Mouse (Mus musculus): Measurements from ENCODE around the gene Kcng3.

GRCm38 (mm10) chr17:83664761-83665160 is 33.1 kb upstream of the Kcng3 start:
- no peak for TF ChIP-seq CTCF (IDR thresholded peaks at IDR 0.05; ENCODE audit: borderline replicate concordance, control insufficient read depth, extremely low read depth, insufficient read depth, low read length, poor library complexity)
- no peak for TF ChIP-seq POLR2A (IDR thresholded peaks at IDR 0.05; ENCODE audit: control insufficient read depth, extremely low read depth, insufficient read depth, low read length, poor library complexity)

Measured in thymus, adult 2 months (tissue).